Mouse (Mus musculus) right cerebral cortex, postnatal 4 days (tissue): ENCODE measurements around the gene Zfp580.
"Not testable (repeated sequence)": the region's sequence is repeated elsewhere in the genome, so short reads cannot be mapped to it uniquely, and the experiment has no call there.

ENCODE experiments used
- DNase-seq: peaks from one replicate; pipeline ENCODE4 v3.0.0-alpha.2; 2022

The Zfp580 gene

DNA sequence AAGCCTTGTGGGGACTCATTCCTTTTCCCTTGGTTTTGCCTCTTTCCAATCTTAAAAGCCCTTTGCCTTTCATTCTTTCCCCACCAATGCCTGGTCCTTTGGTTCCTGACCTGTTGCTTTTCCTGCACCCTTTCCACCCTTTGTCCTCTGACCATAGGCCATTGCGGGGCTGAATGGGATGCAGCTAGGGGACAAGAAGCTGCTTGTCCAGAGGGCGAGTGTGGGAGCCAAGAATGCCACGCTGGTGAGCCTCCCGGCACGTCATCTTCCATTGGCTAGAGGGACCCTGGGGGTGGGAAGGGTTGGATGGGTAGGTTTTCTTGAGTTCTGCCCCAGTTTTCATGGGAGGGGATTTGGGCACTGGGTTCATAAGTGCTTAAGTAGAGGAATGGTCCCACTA lies 23.6 kb downstream of the Zfp580 start:
- no peak for DNase-seq

GRCm38 (mm10) chr7:5076931-5077330 lies 25.6 kb downstream of the Zfp580 start:
- DNase-seq = no peak

DNA sequence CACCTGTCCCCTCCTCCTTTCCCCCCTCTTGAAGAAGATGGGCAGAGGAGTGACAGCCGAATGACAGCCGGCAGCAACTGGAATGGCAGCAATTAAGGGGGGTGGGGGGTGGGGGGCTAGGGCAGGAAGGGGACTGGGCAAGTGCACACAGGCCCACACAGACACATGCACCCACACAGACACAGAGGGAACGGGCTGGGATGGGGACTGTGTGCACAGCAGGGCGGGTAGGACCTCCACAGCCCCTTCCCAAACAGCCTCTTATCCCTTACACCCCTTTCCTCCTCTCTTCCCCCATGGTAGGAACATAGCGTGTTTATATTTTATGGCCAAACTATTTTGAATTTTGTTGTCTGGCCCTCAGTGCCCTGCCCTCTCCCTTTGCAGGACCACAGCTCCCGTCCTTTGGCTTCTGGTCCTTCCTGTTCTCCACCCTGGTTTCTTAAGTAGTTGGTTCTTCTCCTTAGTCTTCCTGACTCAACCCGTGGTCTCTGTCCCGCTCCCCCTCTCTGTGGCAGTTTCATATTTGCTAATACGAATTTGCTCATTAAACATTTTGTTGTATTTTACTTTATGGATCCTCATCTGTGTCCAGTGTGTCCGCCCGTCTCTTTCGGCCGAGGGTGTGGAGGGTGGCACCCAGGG lies 28.1 kb downstream of the Zfp580 start:
- not testable (repeated sequence) for DNase-seq

- peak; percentile 97 for DNase-seq
These were observed 28.8 kb downstream of the Zfp580 start, which contains the start of gene Epn1 for GRCm38 (mm10) chr7:5080010-5080751. Gene Epn1 (plus strand): TSS chr7:5080235.

DNA sequence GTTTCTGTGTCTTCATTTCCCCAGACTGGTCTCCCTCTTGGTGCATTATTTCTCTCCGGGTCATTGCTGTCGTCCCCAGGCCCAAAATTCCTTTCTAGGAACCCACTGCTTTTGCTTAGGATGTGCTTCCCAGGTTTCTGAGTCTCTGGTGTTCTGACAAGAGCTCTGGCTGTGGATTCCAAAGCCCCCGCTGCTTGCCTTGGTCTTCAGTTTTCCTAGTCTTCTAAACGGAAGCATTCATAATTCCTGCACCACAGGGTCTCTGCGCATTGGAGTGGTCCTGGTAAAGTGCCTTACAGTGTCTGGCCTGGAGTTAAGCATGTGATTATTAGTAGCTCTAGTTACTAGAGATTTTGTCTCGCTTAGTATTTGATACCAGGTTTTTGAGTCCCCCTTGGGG lies 29.5 kb downstream of the Zfp580 start:
- no peak for DNase-seq

DNA sequence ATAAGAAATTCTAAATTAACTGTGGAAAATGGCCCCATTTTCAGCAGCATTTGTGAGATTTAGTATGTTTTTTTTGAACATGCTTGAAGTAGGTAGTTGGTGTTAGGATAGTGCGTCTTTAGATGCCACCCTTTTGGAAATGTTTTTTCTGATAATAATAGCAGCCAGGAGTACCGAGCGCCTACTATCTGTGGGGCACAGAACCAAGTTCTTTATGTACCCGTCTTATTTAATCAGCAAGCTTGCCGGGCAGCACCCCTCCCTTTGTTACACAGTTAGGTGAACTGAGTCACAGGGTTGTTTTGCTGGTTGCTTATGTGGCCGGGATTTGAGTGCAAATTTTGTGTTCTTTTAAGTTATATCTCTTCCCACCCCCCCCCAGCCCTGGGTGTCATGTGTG lies 29.9 kb downstream of the Zfp580 start:
- DNase-seq = no peak

DNA sequence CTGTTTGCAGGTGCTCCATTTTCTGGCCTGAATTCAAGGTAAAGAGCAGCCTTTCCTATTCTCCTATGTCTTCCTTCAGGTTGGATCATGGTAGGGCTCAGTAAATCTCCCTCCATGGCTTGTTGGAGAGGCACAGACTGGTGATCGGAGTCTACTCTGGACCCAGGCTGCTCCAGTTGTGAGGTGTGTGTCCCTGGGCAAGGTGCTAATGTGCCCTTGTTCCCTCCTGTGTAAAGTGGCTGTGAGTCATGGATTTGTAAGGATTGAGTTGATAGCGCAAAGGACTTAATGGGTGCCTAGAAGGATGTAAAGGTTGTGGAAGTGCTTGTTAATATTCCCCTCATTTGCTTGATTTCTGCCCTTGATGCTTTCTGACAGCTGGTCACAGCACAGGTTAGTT lies 30.6 kb downstream of the Zfp580 start:
- no peak for DNase-seq

DNA sequence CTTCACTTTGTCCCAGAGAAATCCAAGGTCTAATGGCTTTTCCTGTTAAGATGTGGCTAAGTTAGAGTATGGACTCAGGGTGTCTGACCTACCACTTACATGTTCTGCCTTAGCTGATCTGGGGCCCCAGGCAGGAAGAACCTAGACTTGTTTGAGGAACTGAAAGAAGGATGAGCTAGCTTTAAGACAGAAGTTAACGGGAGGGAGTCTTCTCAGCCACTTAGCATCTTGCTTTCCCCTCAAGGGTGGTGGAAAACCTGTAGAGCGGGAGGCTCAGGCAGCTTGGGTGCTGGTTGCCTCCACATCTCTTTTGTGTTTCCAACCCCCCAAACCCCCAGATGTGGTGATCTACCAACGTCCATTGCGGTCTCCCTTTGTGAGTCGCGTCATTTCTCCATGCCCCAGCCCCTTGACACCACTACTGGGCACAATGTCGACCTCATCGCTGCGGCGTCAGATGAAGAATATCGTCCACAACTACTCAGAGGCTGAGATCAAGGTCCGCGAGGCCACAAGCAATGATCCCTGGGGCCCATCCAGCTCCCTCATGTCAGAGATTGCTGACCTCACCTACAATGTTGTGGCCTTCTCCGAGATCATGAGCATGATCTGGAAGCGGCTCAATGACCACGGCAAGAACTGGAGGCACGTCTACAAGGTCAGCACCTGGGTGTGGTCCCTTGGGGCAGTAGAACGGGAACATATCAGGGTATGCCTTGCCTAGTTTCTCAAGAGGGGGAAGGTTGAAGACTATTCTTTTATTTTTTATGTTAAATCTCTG lies 32.2 kb downstream of the Zfp580 start:
- no peak for DNase-seq

DNA sequence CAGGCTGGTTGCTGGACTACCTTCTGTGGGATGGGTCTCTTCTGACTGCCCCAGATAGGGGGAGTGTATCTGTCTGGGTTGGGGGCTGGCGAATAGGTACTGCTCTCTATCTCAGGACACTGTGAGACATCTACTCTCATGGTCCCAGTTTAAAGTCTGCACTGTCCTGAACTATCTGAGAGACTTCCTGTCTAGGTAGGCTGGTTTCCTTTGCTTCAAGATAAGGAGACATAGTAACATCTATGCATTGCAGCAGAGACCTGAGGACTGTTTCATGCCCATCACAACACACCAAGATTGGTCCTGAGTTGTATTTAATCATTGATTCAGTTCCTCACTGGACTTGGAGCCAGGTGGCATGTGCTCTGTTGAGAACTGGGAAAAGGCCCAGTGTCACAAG lies 34.2 kb downstream of the Zfp580 start:
- no peak for DNase-seq

GRCm38 (mm10) chr7:5086921-5087440 lies 35.6 kb downstream of the Zfp580 start:
- no peak for DNase-seq

DNA sequence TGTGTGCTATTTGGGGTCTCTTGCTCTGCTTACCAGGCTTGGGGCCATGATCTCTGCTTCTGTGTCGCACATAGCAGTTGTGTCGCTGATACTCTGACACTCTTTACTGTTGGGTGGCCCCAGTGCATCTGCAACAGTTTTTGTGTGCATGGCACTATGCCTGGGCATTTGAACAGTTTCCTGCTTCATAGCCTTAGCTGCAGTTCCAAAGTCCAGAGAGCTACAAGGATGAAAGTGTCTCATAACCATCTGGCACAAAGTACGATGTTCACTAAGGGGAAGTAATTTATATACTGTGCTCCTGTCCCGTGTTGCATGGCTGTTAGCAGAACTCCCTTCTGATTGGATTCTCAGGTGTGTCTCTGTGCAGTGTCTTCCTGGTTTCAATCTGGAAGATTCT lies 36.5 kb downstream of the Zfp580 start:
- DNase-seq = no peak

- DNase-seq = no peak
These were observed 38.5 kb downstream of the Zfp580 start for GRCm38 (mm10) chr7:5089853-5090252.

DNA sequence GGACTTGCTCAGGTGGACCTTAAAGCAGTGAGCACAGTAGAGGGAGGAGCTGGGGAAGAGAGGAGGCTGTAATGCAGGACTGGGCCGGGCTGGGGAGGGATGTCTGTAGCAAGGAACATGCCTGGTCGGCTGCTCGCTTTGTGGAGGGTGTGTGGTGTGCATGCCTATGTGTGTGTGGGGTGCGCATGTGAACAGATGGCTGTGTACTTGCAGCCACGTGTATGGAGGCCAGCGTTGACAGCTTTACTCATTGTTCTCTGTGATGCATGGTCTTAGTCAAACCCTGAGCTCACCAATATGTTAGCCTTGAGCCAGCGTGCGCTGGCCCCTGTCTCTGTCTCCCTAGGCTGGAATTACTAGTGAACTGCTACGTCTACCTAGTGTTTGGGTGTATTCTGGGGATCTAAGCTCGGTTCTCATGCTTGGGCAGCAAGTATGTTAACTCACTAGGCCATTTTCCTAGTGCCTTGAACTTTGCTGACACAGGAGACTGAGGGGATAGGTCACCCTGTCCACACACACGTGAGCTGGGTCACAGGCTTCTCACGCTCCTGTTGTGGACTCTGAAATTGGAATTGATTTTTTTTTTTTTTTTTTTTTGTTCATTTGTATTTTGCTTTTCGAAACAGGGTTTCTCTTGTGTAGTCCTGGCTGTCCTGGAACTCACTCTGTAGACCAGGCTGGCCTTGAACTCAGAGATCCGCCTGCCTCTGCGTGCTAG lies 39.8 kb downstream of the Zfp580 start:
- no peak for DNase-seq

GRCm38 (mm10) chr7:5092381-5092780 lies 41.0 kb downstream of the Zfp580 start:
- DNase-seq = no peak

GRCm38 (mm10) chr7:5092831-5093510 lies 41.6 kb downstream of the Zfp580 start:
- DNase-seq = no peak

DNA sequence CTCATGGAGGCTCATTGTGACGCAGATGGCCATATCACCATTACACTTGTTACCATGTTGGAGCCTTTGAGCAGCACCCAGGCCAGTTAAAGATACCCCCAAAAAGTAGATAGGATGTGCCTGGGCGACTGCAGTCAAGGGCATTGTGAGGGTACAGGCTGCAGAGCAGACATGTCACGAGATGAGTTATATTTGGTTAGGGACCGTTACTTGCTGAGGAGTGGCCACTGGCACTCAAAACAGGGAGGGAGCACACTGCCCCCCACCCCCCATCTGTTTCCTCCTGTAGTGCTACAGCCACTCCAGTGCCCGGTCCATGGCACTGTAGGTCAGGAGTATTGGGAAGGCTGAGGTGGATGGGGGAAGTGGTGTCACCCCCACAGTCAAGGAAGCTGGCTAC lies 47.4 kb downstream of the Zfp580 start:
- no peak for DNase-seq

DNA sequence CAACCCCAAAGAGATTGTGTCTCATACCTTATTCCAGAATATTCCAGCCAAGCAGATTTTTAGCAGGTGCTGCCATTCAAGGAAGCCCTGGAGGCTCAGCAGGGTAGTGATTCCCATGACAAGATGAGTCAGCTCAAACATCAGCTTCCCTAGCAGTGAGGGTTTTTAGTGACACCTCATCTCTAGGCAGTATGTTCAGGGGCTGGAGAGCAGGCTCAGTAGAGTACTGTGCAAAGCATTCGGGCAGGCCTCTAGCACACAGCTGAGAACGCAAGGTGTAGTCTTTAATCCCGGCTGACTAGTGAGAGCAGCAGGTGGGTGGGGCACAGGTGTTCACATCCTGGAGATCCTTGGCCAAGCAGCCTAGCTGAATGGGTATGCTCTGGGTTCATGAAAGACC lies 48.5 kb downstream of the Zfp580 start:
- no peak for DNase-seq

GRCm38 (mm10) chr7:5101066-5101663 lies 49.8 kb downstream of the Zfp580 start:
- DNase-seq = no peak

DNA sequence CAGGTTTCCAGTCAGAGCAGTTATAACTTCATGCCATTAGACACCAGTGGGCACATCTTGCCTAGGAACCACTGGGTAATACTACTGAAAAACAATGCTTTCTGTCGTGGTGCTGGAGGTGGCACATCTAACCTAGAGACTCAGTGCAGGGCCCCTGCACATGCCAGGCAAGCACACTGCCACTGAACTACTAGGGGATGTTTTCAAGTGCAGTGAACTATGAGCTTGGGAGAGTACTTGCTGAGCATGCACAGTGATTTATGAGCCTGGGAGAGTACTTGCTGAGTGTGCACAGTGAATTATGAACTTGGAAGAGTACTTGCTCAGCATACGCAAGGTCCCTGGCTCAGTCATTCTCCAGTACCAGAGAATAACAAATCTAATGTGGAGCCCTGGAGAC lies 51.2 kb downstream of the Zfp580 start:
- no peak for DNase-seq
